ENCODE assay signal across 27 mouse cellular contexts in genomic region chr5:104380574-104380973, GRCm38 (mm10). TPM values are rescaled to one million over a fixed set of nuclear protein-coding genes. Genes with fewer than 3 reads are reported as not detected.
DNase-seq lines count a peak whose midpoint lies in the region; ATAC-seq lines count a peak whose summit lies in the region.
"Had no signal": no experiment of that assay in that cellular context is flagged by ENCODE, and none has a peak within 500 bp of the region (broad histone marks: within the 10 kb centered on the region; RNA-seq: fewer than 3 reads in every experiment).

No protein-coding gene starts in this region.

- no peaks in the 10 kb centered on the region for H3K4me1 ChIP-seq in heart, embryonic 10.5 days
- H3K4me1 ChIP-seq: liver, embryonic 13.5 days; lung, embryonic 15.5 days had no signal

- no peaks in the 10 kb centered on the region for H3K9me3 ChIP-seq in heart, embryonic 10.5 days
- H3K9me3 ChIP-seq: limb, embryonic 12.5 days; liver, embryonic 13.5 days; lung, embryonic 15.5 days had no signal

- no peaks in the 10 kb centered on the region for H3K36me3 ChIP-seq in heart, embryonic 10.5 days
- H3K36me3 ChIP-seq: limb, embryonic 12.5 days; liver, embryonic 13.5 days; lung, embryonic 15.5 days had no signal

- WGBS in heart, embryonic 10.5 days: 83% methylated on average over 1 of the region's 1 CpGs

- ATAC-seq in hematopoietic stem cell, adult 5-6 weeks (replicated peaks in 1 of 2; ENCODE audit: insufficient read depth in 1 of 2, low FRiP score in 2 of 2, low TSS enrichment in 1 of 2, low read depth in 1 of 2, poor library complexity in 2 of 2, severe bottlenecking in 2 of 2): peak; percentile 60 to 85; a peak in 3 of 4 replicates
- no peak for ATAC-seq in CD4-positive, CD25-positive, alpha-beta regulatory T cell, adult 4 months
- ATAC-seq: forebrain, postnatal 0 days had no signal

- H3K27me3 ChIP-seq in heart, embryonic 10.5 days (ENCODE audit: insufficient read depth, poor library complexity, severe bottlenecking): no peaks in the 10 kb centered on the region
- H3K27me3 ChIP-seq: limb, embryonic 12.5 days; liver, embryonic 13.5 days; lung, embryonic 15.5 days had no signal

- H3K4me3 ChIP-seq in heart, embryonic 10.5 days: no peak overlapping the region
- H3K4me3 ChIP-seq: erythroblast, embryonic 14.5 days; limb, embryonic 12.5 days; liver, embryonic 13.5 days; lung, embryonic 15.5 days had no signal

- no peak overlapping the region for H3K27ac ChIP-seq in heart, embryonic 10.5 days
- H3K27ac ChIP-seq: hindbrain, embryonic 14.5 days; limb, embryonic 12.5 days; liver, embryonic 13.5 days; lung, embryonic 15.5 days had no signal

- DNase-seq in lung, adult 18-20 months: peak; percentile 14 to 16
- DNase-seq in lung, postnatal 25 days (ENCODE audit: low spot score): no peak
- peak; percentile 61 for DNase-seq in Muller cell, postnatal 12 days (ENCODE audit: inconsistent ontology term)
- peak; percentile 58 to 62 for DNase-seq in adrenal gland, postnatal 36 days
- DNase-seq in layer of hippocampus, adult 11-12 months (ENCODE audit: low spot score): no peak
- DNase-seq in heart, embryonic 10.5 days (ENCODE audit: low spot score): no peak
- DNase-seq: cerebellum, adult 8-10 months; forebrain, postnatal 0 days; heart, postnatal 10 days; kidney, adult 9 months; kidney, postnatal 36 days; liver, embryonic 13.5 days; thymus, postnatal 25 days had no signal

RNA-seq across cellular contexts. Expression of gene Spp1, which starts 54.3 kb away (rescaled TPM):
- 100 to 1,000 TPM; 126 to 196 TPM for total RNA-seq in adrenal gland, postnatal 36 days (2021)
- total RNA-seq in hematopoietic stem cell, adult 5-6 weeks (2017): 8.1 and 10.8 TPM in 2 replicates
- 2.1 and 2.2 TPM in 2 replicates for polyA plus RNA-seq in heart, embryonic 10.5 days (2016; fragmentation: Nextera tagmentation; extraction: Ambion mirVana)
- 1 to 10 TPM in 1 of 2 experiments, not detected in 1; 2.7 TPM for polyA plus RNA-seq in CD4-positive, CD25-positive, alpha-beta regulatory T cell, adult 4 months (2017; shearing (Covaris generic))
- polyA plus RNA-seq: erythroblast, embryonic 14.5 days had no signal

RNA-seq across cellular contexts. Expression of gene Mepe, which starts 55.4 kb away (rescaled TPM):
- total RNA-seq in adrenal gland, postnatal 36 days (2021): not detected
- not detected in 2 replicates for total RNA-seq in hematopoietic stem cell, adult 5-6 weeks (2017)
- not detected in 2 replicates for polyA plus RNA-seq in heart, embryonic 10.5 days (2016; fragmentation: Nextera tagmentation; extraction: Ambion mirVana)
- not detected for polyA plus RNA-seq in CD4-positive, CD25-positive, alpha-beta regulatory T cell, adult 4 months (2017; shearing (Covaris generic))
- total RNA-seq: gastrocnemius, postnatal 4 days; heart, postnatal 10 days; layer of hippocampus, postnatal 10 days; left cerebral cortex, postnatal 10 days had no signal
- polyA plus RNA-seq: cortical plate, adult 2 months; embryonic facial prominence, embryonic 11.5 days; erythroblast, embryonic 14.5 days; forebrain, postnatal 0 days; heart, embryonic 11.5 days; hindbrain, embryonic 14.5 days; intestine, embryonic 14.5 days; limb, embryonic 12.5 days; liver, embryonic 13.5 days; lung, embryonic 15.5 days; neural tube, embryonic 11.5 days had no signal

Comparison
In these comparisons a context has a peak if more than half of its experiments do, and no peak if none do; other contexts are left out.
1. DNase-seq: peak in lung, adult 18-20 months (2 of 2), Muller cell, postnatal 12 days (single experiment) and adrenal gland, postnatal 36 days (2 of 2); none in lung, postnatal 25 days (single experiment), layer of hippocampus, adult 11-12 months (single experiment) and heart, embryonic 10.5 days (single experiment).
2. RNA of gene Spp1, which starts 54.3 kb away (total RNA-seq): 126 to 196 TPM in adrenal gland, postnatal 36 days; 8.1 to 10.8 TPM in hematopoietic stem cell, adult 5-6 weeks; every median in the first group is over 10 times any median in the second.